Mouse (Mus musculus): Measurements from ENCODE around the gene Eloa. TPM values are rescaled to one million over a fixed set of nuclear protein-coding genes. Genes with fewer than 3 reads are reported as not detected.
"Not testable (repeated sequence)": the region's sequence is repeated elsewhere in the genome, so short reads cannot be mapped to it uniquely, and the experiment has no call there.

The Eloa gene
- 10 to 100 TPM; 45.3 to 50.6 TPM for total RNA-seq (2021)
- long read RNA-seq, experiment 1, full-length matches to known transcripts = 8 of 14 reads
- long read RNA-seq, experiment 1, partial matches to known transcripts = 6 of 14 reads
- long read RNA-seq, experiment 1, other reads (novel, unspliced or antisense) = 0 of 14 reads
- long read RNA-seq, experiment 2, full-length matches to known transcripts = 20 of 37 reads
- long read RNA-seq, experiment 2, partial matches to known transcripts = 17 of 37 reads
- long read RNA-seq, experiment 2, other reads (novel, unspliced or antisense) = 0 of 37 reads

DNA sequence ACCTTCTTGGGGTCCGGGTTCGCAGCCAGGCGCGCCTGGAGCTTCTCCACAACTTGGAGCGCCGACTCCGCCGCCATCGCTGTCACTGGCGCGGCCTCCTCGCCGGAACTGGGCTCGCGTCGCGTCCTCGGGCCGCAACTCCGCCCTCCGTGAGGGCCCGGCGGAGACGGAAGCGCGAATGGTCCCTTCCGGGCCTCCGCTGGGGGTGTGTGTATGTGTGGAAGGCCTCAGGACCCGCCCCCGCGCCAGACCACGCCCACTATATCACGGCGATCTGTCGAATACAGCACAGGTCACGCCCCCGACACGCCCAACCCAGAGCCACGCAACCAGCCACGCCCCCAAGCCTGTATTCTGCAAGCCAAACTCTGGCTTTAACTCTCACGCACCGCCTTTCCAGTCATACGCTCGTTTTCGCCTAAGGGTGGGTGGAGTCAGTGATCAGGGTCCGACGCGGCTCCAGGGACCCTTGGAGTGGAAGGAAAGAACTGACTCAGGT is at the start of gene Eloa:
Gene Eloa, minus strand, starts transcription at position 215 of the 499 bp plus-strand sequence.
- DNase-seq = peak; percentile 99

DNA sequence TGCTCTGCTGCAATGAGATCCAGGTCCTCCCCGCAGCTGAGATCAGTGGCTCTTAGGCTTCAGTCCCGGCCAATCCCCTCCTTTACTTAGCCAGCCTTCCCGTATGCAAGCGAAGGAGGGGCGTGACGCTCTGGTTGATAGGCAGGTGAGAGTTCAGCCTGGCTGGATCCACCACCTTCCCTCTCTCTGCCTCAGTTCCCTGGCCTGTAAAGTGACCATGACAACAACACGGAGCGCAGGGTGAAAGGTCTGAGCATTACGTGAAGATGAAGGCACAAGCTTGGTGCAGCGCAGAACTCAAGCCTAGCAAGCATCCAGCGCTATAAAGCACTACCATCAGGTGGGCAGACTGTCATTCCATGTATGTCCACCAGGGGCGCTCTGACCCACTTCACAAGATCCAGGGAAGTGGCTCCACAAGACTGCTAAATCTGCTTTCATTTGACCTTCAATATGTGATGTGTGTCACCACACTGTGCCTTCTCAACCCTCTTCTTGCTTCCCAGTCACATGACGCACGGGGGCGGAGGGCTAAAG is 49.7 kb upstream of the Eloa start:
- peak; percentile 49 for DNase-seq

DNA sequence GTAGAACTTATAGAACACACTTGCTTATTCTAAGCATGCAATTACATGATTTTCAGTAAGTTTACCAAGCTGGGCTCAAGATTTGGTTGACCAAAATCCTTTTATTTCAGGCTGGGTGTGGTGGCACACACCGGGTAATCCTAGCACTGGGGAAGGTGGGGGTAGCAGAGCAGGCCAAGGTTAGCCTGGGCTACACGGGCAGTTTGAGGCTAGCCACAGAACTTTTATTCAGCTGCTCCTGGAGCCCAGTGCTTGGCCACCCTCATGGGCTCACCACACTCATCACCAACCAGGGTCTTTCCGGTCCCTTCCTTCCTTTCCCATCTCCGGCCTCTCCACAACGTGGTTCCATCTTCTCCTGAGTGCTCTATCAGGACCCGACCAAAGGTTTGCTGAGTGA is 49.0 kb upstream of the Eloa start:
- no peak for DNase-seq

DNA sequence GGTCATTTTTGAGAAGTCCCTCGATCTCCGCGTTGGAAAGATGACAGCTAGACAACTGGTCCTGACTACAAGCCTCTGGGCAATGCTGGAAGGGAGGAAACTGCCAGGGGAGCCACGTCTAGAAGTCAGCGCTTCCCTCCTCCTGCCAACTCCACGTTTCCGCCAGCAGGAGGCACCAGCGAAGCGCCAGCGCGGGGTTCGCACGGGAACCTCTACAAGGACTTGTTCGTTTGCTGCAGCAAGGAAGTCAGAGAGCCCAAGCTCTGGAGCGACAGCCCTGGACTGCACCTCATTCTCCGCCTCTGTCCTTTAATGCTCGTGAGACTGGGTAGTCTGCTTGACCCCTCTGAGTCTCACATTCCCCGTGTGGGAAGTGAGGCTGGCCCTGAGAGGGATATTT is 48.4 kb upstream of the Eloa start:
- peak; percentile 74 for DNase-seq

DNA sequence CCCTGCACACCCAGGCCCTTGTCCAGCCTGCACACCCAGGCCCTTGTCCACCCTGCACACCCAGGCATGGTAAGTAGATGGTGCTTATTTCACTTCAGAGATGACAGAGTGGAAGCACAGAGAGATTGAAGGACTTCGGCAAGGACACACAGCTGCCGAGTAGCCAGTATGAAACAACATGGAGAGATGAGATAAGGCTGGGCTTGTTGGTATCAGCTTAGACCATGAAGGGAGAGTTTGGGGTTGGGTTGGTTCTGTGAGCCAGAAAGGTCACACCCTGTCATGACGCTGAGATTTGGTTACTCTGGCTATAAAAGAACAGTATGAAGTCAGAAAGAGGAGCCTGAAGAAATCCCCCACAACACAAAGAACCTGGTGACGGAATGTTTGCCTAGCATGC is 47.8 kb upstream of the Eloa start:
- DNase-seq = no peak

DNA sequence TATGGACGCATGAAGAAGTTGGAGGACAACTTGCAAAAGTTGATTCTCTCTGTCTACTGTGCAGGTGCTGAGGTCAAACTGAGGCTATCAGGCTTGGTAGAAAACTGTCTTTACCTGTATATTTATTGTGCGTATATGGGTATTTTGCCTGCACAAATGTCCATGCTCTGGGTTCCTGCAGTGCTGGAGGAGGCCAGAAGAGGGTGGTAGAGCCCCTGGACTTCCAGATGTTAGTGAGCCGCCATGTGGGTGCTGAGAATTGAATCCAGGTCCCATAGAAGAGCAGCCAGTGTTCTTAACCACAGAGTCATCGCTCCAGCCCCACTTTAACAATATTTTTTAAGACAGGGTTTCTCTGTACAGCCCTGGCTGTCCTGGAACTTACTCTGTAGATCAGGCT is 41.6 kb upstream of the Eloa start:
- DNase-seq = no peak

DNA sequence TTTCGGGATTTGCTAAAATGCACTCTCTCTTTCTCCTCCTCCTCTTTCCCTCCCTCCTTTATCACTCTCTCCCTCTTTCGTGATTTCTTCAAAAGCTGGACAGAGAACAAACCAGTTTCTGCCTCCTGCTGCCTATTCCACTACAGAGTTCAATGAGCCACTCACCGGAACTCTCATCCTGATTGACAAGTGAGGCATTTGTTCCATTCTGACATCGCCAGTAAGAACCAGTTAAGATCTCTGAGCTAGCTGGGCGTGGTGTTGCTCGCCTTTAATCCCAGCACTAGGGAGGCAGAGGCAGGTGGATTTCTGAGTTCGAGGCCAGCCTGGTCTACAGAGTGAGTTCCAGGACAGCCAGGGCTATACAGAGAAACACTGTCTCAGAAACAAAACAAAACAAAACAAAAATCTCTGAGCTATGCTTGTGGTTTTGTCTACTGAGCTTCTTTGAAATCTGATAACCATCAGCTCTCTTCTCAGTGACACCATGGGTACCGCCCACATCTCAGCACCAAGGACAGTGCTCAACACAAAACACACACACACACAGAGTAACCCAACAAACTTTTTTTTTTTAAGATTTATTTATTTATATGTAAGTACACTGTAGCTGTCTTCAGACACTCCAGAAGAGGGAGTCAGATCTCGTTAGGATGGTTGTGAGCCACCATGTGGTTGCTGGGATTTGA is 38.4 kb upstream of the Eloa start:
- not testable (repeated sequence) for DNase-seq

DNA sequence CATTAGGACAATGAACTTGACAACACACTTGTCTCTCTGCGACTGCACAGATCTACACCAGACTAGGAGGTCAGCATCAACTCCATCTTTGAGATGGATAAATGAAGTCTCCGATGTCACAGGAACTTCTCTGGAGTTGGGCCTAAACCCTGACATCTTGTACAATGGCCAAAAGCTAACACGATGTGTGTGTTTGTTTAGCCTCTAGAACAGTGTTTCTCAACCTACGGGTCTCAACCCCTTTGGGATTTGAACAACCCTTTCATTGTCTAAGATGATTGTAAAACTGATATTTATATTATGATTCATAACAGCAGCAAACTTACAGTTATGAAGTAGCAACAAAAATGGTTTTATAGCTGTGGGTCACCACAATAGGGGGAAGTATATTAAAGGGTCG is 36.4 kb upstream of the Eloa start:
- no peak for DNase-seq

DNA sequence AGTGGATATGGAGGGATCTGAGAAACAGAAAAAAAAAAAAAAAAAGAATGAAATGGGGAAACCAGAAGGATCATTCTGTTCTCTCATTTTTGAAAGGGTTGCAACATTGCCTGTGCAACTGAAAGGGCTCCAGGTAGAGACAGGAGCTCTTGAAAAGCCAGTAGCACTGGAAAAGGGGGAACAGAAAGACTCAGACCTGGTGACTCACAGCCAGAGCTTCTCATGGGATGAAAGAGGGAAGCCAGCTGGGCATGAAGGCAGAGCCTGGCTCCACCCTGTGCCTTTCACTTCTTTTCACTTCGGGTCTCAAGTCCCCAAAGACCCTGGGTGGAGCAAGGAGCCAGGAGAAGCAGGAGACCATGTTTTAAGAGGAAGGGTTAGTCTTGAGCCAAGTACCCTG is 34.5 kb upstream of the Eloa start:
- DNase-seq = no peak

DNA sequence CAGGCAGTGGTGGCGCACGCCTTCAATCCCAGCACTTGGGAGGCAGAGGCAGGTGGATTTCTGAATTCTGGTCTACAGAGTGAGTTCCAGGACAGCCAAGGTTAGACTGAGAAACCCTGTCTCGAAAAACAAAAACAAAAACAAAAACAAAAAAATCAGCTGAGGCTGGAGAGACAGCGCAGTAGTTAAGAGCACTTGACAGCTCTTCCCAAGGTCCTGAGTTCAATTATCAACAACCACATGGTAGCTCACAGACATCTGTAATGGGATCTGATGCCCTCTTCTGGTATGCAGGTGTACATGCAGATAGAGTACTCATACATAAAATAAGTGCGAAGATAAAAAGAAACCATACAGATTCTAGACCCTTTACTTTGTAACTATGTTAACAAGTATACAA is 32.3 kb upstream of the Eloa start:
- DNase-seq = no peak

DNA sequence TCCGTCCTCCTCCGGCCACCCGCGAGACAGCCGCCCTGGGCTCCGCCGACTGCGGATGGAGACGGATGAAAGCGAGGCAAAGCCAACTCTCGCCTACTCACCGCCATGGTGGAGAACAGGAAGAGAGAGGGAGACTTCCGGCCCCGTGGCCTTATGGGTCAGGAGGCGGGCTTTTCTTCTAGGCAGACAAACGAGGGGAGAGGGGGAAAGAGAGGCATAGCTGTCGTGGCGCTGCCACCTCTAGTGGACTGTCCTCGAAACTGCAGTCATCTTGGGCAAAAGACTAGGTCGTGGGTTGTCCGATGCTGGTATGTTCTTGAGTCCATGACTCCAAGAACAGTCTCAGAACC is 31.7 kb upstream of the Eloa start, which contains the start of gene Rpl11:
Gene Rpl11, minus strand, starts transcription at position 182 of the 350 bp plus-strand sequence.
- DNase-seq = peak; percentile 90

DNA sequence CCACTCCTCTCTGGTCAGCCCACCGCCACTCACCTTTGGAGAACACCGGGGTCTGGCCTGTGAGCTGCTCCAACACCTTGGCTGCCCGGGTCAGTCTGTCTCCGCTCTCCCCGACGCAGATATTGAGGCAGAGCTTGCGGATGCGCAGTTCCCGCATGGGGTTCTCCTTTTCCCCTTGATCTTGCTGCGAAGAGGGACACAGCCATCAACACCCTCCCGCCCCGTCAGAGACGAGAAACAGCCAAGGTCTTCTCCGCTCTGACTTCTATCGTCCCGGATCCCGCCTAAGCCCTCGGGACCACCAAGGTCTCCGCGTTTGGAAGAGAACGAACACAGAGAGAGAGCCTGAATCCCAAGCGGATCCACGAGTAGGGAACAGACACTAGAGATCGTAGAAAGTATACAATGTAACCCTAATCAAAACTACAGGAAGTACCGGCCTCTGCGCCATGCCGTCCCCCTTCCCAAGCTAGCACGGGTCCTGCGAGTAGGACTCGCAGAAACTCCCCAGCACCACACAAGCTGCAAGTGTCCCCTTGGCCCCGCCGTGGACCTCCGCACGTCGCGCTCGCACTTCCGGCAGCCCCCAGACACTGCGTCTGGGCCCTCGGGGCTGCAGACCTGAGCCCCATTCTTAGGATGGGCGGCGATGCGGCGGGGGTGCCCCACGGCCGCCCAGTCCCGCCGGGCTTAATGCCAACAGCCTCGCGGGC is 31.1 kb upstream of the Eloa start:
- no peak for DNase-seq

DNA sequence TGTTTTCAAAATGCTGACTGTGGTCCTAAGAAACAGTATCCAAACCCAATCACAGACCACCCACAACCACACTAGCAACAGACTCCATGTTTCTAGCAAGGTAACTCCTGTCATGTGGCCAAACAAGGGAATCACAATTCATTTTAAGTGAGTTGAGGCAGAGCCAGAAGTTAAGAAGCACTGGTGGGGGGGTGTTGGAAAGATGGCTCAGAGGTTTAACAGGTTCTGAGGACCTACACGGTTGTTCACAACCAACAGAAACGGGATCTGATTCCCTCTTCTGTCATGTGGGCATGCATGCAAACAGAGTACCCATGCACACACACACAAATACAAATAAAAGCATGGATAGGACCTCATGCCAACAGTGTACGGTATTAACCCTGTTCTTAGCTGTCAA is 30.5 kb upstream of the Eloa start:
- DNase-seq = no peak

DNA sequence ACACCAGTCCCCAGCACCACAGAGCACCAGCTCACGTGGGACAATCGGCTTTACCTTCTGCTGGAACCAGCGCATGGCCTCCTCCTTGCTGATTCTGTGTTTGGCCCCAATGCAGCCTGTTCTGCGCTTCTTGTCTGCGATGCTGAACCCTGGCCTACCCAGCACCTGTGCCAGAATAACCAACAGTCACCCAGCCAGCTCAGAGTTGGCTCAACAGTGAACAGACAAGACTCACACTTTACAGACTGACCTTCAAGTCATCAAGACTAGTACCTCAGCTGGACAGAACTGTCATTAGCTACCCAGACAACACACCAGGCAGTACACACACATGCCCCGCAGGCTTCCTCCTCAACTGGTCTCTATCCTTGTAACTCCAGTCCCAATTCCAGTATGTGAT is 28.7 kb upstream of the Eloa start:
- DNase-seq = no peak

DNA sequence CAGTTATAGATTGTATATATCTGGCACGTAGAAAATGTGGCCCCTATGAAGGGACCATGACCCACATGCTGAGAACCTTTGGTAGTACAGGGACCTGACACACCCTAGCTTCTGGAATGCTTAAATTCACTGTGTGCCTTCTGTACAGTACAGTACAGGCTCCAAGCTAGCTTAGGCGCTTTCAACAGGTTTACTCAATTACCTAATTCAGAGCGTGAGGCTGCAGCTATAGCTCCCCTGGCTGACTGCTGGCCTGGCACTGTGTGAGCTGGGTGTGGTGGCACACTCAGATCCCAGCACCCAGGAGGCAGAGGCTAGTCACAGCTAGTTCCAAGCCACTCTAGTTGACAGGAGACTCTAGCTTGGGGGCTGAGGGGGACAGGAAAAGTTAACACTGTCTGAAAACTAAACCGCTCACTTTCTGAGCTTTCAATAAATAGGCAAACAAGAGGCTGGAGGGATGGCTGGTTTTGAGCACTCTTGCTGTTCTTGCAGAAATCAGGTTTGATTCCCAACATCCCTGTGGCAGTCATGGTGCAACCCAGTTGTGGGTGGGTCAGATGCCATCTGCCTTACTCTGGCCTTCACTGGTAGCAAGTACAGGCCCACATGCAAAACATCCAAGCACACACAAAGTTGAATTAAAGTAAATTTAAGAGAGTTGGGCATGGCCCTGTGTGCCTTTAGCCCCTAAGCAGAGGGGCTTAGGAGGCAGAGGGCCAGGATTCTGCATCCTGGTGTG is 26.9 kb upstream of the Eloa start:
- no peak for DNase-seq

DNA sequence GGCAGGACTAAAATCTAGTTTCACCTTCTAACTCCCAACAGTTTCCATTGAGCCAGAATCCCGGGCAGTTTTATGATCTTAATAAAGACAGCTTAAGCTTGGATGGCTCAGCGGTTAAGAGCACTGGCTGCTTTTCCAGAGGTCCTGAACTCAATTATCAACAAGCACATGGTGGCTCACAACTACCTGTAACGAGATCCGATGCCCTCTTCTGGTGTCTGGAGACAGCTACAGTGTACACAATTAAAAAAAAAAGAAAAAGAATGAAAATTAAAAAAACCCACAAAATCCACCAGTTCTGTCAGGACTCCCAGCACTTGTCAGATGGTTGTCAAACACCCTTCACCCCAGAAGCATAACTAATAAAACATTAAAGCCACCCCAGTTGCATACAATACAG is 26.1 kb upstream of the Eloa start:
- DNase-seq = no peak

DNA sequence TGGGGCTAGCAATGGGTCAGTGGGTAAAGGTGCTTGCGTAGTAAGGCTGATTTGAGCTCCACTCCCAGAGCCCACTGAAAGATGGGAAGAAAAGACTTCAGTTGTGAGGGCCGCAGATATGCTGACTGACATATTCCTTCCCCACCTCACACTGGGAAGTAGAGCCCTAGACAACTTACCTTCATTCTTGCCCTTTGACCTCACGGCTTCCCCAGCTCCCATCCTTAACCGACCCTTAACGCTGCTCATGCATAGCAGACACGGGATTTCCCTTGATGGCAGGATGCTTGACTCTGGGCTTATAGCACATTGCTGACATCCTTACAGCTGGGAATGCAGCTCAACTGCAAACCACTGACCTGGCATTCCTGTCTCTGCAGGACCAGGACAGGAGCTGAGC is 25.3 kb upstream of the Eloa start:
- no peak for DNase-seq

DNA sequence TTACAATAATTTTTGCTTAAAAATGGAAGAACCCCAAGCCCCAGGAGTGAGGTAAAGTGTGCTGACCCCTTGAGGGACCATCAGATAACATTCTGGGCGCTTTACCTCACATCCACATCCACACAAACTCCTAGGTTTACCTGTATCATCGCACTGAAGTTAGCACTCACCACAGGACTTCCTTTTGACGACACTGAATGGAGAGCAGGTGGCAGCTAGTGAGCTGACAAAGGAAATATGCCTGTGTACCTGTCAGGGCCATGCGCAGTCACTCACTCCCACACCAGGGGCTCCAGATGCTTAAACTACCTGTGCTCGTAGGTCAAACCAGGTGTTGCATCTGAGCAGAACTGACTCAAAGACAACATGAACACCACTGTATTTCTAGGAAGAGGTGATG is 23.5 kb upstream of the Eloa start:
- no peak for DNase-seq

DNA sequence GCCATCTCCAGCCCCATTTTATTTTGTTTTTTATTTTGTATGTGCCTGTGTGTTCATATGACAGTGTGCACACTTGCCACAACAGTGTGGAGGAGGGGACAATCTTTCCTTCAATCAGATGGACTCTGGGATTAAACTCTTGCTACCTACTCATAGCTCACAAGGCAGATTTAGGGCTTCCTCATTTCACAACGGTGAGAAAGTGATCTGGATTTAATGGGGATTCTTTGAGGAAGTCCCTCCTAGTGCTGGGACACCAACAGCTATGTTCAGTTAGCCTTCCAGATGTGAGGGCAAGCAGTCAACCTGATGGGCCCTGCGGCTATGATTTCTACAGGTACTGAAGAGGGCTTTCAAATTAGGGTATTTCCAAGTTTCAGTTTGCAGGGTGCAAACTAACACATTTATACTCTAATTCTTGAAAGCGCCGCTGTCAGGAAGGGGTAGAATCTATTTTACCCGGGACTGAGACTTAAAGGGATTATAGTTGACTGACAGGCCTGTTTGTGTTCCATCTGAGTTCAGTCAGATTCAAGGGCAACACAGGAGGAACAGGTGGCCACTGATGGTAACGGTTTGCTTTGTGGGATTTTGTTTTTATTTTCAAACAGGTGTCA is 22.3 kb upstream of the Eloa start:
- DNase-seq = no peak

DNA sequence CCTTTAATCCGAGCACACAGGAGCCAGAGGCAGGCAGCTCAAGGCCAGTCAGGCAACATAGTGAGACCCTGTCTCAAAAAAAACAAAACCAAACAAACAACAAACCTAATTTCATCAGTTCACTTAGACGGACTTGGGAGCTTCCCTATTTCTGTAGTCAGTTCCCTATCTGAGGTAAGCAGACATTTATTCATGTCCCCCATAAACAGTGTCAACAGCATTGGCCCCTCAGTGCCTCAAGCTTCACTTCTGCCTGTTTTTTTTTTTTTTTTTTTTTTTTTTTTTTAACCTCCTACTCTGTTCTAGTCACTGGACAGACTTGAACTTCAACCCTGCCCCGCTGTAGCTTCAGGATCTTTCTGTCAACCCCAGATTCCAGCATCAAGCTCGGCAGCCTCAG is 13.5 kb upstream of the Eloa start:
- no peak for DNase-seq

DNA sequence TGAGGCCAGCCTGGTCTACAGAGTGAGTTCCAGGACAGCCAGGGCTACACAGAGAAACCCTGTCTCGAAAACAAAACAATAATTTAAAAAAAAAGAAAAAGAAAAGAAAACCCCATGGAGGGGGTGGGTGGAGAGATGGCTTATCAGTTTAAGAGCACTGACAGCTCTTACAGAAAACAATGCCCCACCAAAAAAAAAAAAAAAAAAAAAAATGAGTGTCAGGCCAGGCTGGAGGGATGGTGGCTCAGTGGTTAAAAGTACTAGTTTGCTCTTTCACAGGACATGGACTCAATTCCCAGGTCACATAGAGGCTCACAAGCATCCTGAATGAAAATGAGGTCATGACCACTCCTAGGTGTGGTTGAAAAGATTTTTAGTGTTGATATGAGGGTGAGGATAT is 11.7 kb upstream of the Eloa start:
- no peak for DNase-seq
